Mouse (Mus musculus) heart, adult 18-20 months (tissue): ENCODE data around the gene Gpkow. TPM values are rescaled to one million over a fixed set of nuclear protein-coding genes. Genes with fewer than 3 reads are reported as not detected.
A peak's percentile ranks its signal among the peaks of the same experiment; 100 is the strongest.

ENCODE experiments used
- DNase-seq, 2 experiments: peaks; one replicate each; pipeline ENCODE4 v3.0.0; 2021 to 2022; ENCODE audit warnings: mixed read lengths in 1 of 2
- total RNA-seq, 2 experiments: library from RNA; stranded (reverse); gene quantifications; 2 replicates each; pipeline ENCODE4 v1.2.3; 2021

The Gpkow gene
- total RNA-seq, 2 experiments from 2014 or later, result 17.8 to 20.1 TPM

DNA sequence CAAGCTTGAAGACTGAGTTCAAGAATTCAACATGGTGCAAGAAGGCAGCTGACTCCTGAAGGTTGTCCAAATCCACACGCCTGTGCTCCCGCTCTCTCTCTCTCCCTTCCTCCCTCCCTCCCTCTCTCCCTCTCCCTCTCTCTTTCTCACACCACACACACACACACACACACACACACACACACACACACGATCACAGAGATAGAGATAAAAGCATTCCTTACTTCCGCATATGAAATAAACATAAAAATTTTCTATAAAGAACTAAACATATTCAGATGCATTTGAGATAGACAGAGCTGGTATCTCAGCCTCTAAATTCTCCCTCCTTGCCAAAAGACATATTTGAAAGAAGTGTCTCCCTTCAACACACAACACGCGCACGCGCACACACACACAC lies 48.5 kb downstream of the Gpkow start:
- DNase-seq, result no peak

GRCm38 (mm10) chrX:7750432-7751116 lies 53.6 kb downstream of the Gpkow start, which contains the start of gene Ccdc120:
TSS of gene Ccdc120 (minus strand) at chrX:7750905.
- DNase-seq, result peak; percentile 59 to 69

DNA sequence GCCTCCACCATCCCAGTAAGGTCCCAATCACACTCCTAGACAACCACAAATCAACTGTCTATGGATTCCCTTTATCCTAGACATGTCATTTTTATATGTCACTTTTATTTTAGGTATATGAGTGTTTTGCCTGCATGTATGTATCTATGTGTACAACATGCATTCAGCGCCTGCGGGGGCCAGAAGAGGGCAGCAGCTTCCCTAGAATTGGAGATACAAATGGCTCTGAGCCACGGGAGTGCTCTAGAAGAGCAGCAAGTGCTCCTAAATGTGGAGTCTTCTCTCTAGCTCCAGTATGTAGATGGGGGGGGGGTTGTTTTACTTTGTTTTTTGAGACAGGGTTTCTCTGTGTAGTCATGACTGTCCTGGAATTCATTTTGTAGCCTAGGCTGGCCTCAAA lies 56.7 kb downstream of the Gpkow start:
- DNase-seq, result peak in 1 of 2 experiments; percentile 25

Other genes starting within 250 kb of the Gpkow start
- gene Foxp3, start 123.5 kb upstream of the Gpkow start, total RNA-seq, result under 1 TPM in 1 of 2 experiments, not detected in 1; 0.28 TPM
- gene Ppp1r3f, start 122.8 kb upstream of the Gpkow start, total RNA-seq, result 1 to 10 TPM; 3.6 to 4.5 TPM
- gene Ccdc22, start 91.6 kb upstream of the Gpkow start, total RNA-seq, result 10 to 100 TPM; 10.5 to 12.5 TPM
- not detected for gene Cacna1f, start 90.0 kb upstream of the Gpkow start, total RNA-seq
- gene Syp, start 58.7 kb upstream of the Gpkow start, total RNA-seq, result 1 to 10 TPM; 2.2 to 4.1 TPM
- gene Prickle3, start 39.9 kb upstream of the Gpkow start, total RNA-seq, result 10 to 100 TPM; 21.1 to 21.5 TPM
- 10 to 100 TPM; 41.3 to 57.6 TPM for gene Plp2, start 25.7 kb upstream of the Gpkow start, total RNA-seq
- 10 to 100 TPM; 25.2 to 27.9 TPM for gene Magix, start 15.9 kb upstream of the Gpkow start, total RNA-seq
- 10 to 100 TPM; 29.9 to 51.4 TPM for gene Wdr45, start 17.2 kb downstream of the Gpkow start, total RNA-seq
- not detected for gene Gm45208, start 25.1 kb downstream of the Gpkow start, total RNA-seq
- gene Praf2, start 31.3 kb downstream of the Gpkow start, total RNA-seq, result 1 to 10 TPM; 5.1 to 5.3 TPM
- gene Ccdc120, start 53.8 kb downstream of the Gpkow start, total RNA-seq, result under 1 TPM; 0.59 to 0.67 TPM
- gene Tfe3, start 65.4 kb downstream of the Gpkow start, total RNA-seq, result 10 to 100 TPM; 12.6 to 13.0 TPM
- gene Gripap1, start 92.6 kb downstream of the Gpkow start, total RNA-seq, result 10 to 100 TPM; 20.5 to 22.9 TPM
- under 1 TPM; 0.15 to 0.57 TPM for gene Kcnd1, start 125.2 kb downstream of the Gpkow start, total RNA-seq
- 10 to 100 TPM; 19.3 to 23.4 TPM for gene Otud5, start 144.2 kb downstream of the Gpkow start, total RNA-seq
- 1 to 10 TPM; 2.2 to 4.3 TPM for gene Pim2, start 181.1 kb downstream of the Gpkow start, total RNA-seq
- gene Slc35a2, start 186.9 kb downstream of the Gpkow start, total RNA-seq, result 10 to 100 TPM; 10.6 to 17.3 TPM
- gene Pqbp1, start 202.1 kb downstream of the Gpkow start, total RNA-seq, result 10 to 100 TPM; 21.3 to 23.5 TPM
- gene Timm17b, start 202.2 kb downstream of the Gpkow start, total RNA-seq, result 10 to 100 TPM; 47.2 to 49.7 TPM
- not detected for gene Gm10491, start 210.7 kb downstream of the Gpkow start, total RNA-seq
- gene Gm10490, start 212.4 kb downstream of the Gpkow start, total RNA-seq, result not detected
- under 1 TPM in 1 of 2 experiments, not detected in 1; 0.12 TPM for gene Pcsk1n, start 222.7 kb downstream of the Gpkow start, total RNA-seq
- not detected for gene Eras, start 231.5 kb downstream of the Gpkow start, total RNA-seq